Mouse (Mus musculus) kidney, adult 2 months (tissue): ENCODE measurements at regions not wholly inside any gene's neighbourhood (a gene's known extent, or its start where the extent isn't known, plus 50 kb on each side); places are given as distances from the start of the nearest gene placed in this dataset.

Experiments
- CTCF ChIP-seq: fragments of 200-500 bp; conservative IDR thresholded peaks from 2 replicates; pipeline ENCODE4 v1.5.1; 2011; ENCODE audit warnings: low read depth, mild to moderate bottlenecking, control low read depth, low read length, moderate library complexity, mixed read lengths; ENCODE audit not compliant: insufficient read depth, insufficient read length
- POLR2A ChIP-seq: fragments of 200-500 bp; IDR thresholded peaks from one replicate; pipeline ENCODE4 v1.6.1; 2011; ENCODE audit warnings: low read depth, low read length, control low read depth

GRCm38 (mm10) chr4:95250083-95250482 is 198.1 kb upstream of the Jun start:
- TF ChIP-seq CTCF (no peak), POLR2A (no peak)
